Mouse (Mus musculus) MEL (cell line): Measurements from ENCODE around the gene Mus81. TPM values are rescaled to one million over a fixed set of nuclear protein-coding genes. Genes with fewer than 3 reads are reported as not detected.

Source experiments
- DNase-seq: peaks from one replicate; pipeline ENCODE4 v3.0.0; 2011; ENCODE audit warnings: low read depth, low spot score
- H3K27ac ChIP-seq: 2 replicates; pipeline ENCODE4 v1.5.1; 2012; ENCODE audit warnings: low read depth, mild to moderate bottlenecking, control low read depth, low read length, moderate library complexity; ENCODE audit not compliant: control insufficient read depth
- H3K27me3 ChIP-seq, 2 experiments: fragments of 150-350 bp in 1 of 2; sonication (generic) in 1 of 2; 2 replicates each; pipeline ENCODE4 v1.6.1; 2012; ENCODE audit warnings: low read length in 2 of 2, mild to moderate bottlenecking in 2 of 2, improper control_type of control experiment in 1 of 2, moderate library complexity in 1 of 2; ENCODE audit not compliant: insufficient read depth in 2 of 2, control insufficient read depth in 1 of 2
- H3K36me3 ChIP-seq, 2 experiments: 2 replicates each; pipeline ENCODE4 v1.6.1; 2012 to 2014; ENCODE audit warnings: low read length in 2 of 2, improper control_type of control experiment in 1 of 2, inconsistent platforms in 1 of 2, mild to moderate bottlenecking in 1 of 2; ENCODE audit not compliant: insufficient read depth in 2 of 2, control insufficient read depth in 1 of 2
- H3K4me1 ChIP-seq, 2 experiments: fragments of 150-350 bp in 1 of 2; sonication (generic) in 1 of 2; 2 replicates each; pipeline ENCODE4 v1.6.1; 2012; ENCODE audit warnings: low read length in 2 of 2, improper control_type of control experiment in 1 of 2, mild to moderate bottlenecking in 1 of 2; ENCODE audit not compliant: insufficient read depth in 2 of 2, control insufficient read depth in 1 of 2
- H3K4me3 ChIP-seq, 2 experiments: fragments of 150-350 bp in 1 of 2; sonication (generic) in 1 of 2; 2 replicates each; pipeline ENCODE4 v1.5.1; 2012; ENCODE audit warnings: low read depth in 2 of 2, low read length in 2 of 2, mild to moderate bottlenecking in 2 of 2, moderate library complexity in 2 of 2, control low read depth in 1 of 2, improper control_type of control experiment in 1 of 2; ENCODE audit not compliant: control insufficient read depth in 1 of 2, insufficient read depth in 1 of 2
- H3K79me2 ChIP-seq: 2 replicates; pipeline ENCODE4 v1.6.1; 2012; ENCODE audit warnings: mild to moderate bottlenecking, low read length, moderate library complexity; ENCODE audit not compliant: control insufficient read depth, poor library complexity, insufficient read depth
- H3K9ac ChIP-seq: 2 replicates; pipeline ENCODE4 v1.6.1; 2012; ENCODE audit warnings: low read depth, mild to moderate bottlenecking, control low read depth, low read length, moderate library complexity; ENCODE audit not compliant: control insufficient read depth, poor library complexity, severe bottlenecking
- H3K9me3 ChIP-seq: fragments of 150-350 bp; sonication (generic); replicated peaks from 2 replicates; pipeline ENCODE4 v1.6.1; 2012; ENCODE audit warnings: mild to moderate bottlenecking, low read length, improper control_type of control experiment, moderate library complexity; ENCODE audit not compliant: insufficient read depth
- BHLHE40 ChIP-seq: IDR thresholded peaks from 2 replicates; pipeline ENCODE4 v1.6.1; 2012; ENCODE audit warnings: low read depth, mild to moderate bottlenecking, inconsistent platforms, low read length, improper control_type of control experiment, borderline replicate concordance
- CHD2 ChIP-seq: IDR thresholded peaks from 2 replicates; pipeline ENCODE4 v1.6.1; 2011; ENCODE audit warnings: low read length, improper control_type of control experiment
- CTCF ChIP-seq, 3 experiments: IDR thresholded peaks in 2 of 3; conservative IDR thresholded peaks in 1 of 3; 2 replicates each; pipeline ENCODE4 v1.5.1; 2011 to 2012; ENCODE audit warnings: low read length in 3 of 3, low read depth in 2 of 3, mild to moderate bottlenecking in 2 of 3, improper control_type of control experiment in 1 of 3, inconsistent platforms in 1 of 3, mixed read lengths in 1 of 3, moderate library complexity in 1 of 3; ENCODE audit not compliant: control insufficient read depth in 1 of 3, insufficient read depth in 1 of 3, poor library complexity in 1 of 3, severe bottlenecking in 1 of 3
- ELF1 ChIP-seq: IDR thresholded peaks from 2 replicates; pipeline ENCODE4 v1.6.1; 2014; ENCODE audit warnings: low read depth, mild to moderate bottlenecking, inconsistent platforms, low read length, improper control_type of control experiment, moderate library complexity
- EP300 ChIP-seq, 2 experiments: IDR thresholded peaks; 2 replicates each; pipeline ENCODE4 v1.6.1; 2011; ENCODE audit warnings: improper control_type of control experiment in 2 of 2, low read length in 2 of 2, low read depth in 1 of 2, mild to moderate bottlenecking in 1 of 2
- ETS1 ChIP-seq: IDR thresholded peaks from 2 replicates; pipeline ENCODE4 v1.6.1; 2012; ENCODE audit warnings: low read depth, mild to moderate bottlenecking, inconsistent platforms, low read length, improper control_type of control experiment, moderate library complexity
- GABPA ChIP-seq: IDR thresholded peaks from 2 replicates; pipeline ENCODE4 v1.6.1; 2012; ENCODE audit warnings: low read depth, mild to moderate bottlenecking, inconsistent platforms, low read length, improper control_type of control experiment, moderate library complexity
- GATA1 ChIP-seq: IDR thresholded peaks from 2 replicates; pipeline ENCODE4 v1.6.1; 2011; ENCODE audit warnings: low read depth, low read length, improper control_type of control experiment
- HCFC1 ChIP-seq: IDR thresholded peaks from 2 replicates; pipeline ENCODE4 v1.6.1; 2012; ENCODE audit warnings: low read depth, mild to moderate bottlenecking, inconsistent platforms, low read length, improper control_type of control experiment, moderate library complexity
- JUND ChIP-seq: IDR thresholded peaks from 2 replicates; pipeline ENCODE4 v1.6.1; 2011; ENCODE audit warnings: low read depth, mild to moderate bottlenecking, improper control_type of control experiment, low read length
- KAT2A ChIP-seq: conservative IDR thresholded peaks from 2 replicates; pipeline ENCODE4 v1.6.1; 2012; ENCODE audit warnings: low read depth, low read length, improper control_type of control experiment, inconsistent platforms
- MAFK ChIP-seq: IDR thresholded peaks from 2 replicates; pipeline ENCODE4 v1.6.1; 2011; ENCODE audit warnings: low read depth, mild to moderate bottlenecking, low read length, improper control_type of control experiment, borderline replicate concordance
- MAX ChIP-seq: IDR thresholded peaks from 2 replicates; pipeline ENCODE4 v1.6.1; 2011; ENCODE audit warnings: low read length, improper control_type of control experiment
- MYC ChIP-seq: IDR thresholded peaks from 2 replicates; pipeline ENCODE4 v1.6.1; 2011; ENCODE audit warnings: low read depth, mild to moderate bottlenecking, low read length, improper control_type of control experiment, moderate library complexity
- NELFE ChIP-seq: IDR thresholded peaks from 2 replicates; pipeline ENCODE4 v1.6.1; 2011; ENCODE audit warnings: low read depth, low read length, improper control_type of control experiment
- NRF1 ChIP-seq: IDR thresholded peaks from 2 replicates; pipeline ENCODE4 v1.6.1; 2014; ENCODE audit warnings: low read depth, mild to moderate bottlenecking, inconsistent platforms, low read length, improper control_type of control experiment, moderate library complexity; ENCODE audit not compliant: poor library complexity, insufficient read depth, severe bottlenecking
- POLR2A ChIP-seq, 2 experiments: IDR thresholded peaks; 2 replicates each; pipeline ENCODE4 v1.6.1; 2011 to 2012; ENCODE audit warnings: low read length in 2 of 2, mild to moderate bottlenecking in 2 of 2, control low read depth in 1 of 2, improper control_type of control experiment in 1 of 2, low read depth in 1 of 2, moderate library complexity in 1 of 2; ENCODE audit not compliant: control insufficient read depth in 1 of 2, insufficient read depth in 1 of 2, poor library complexity in 1 of 2
- POLR2AphosphoS2 ChIP-seq: IDR thresholded peaks from 2 replicates; pipeline ENCODE4 v1.6.1; 2011; ENCODE audit warnings: low read length, improper control_type of control experiment
- POLR2AphosphoS5 ChIP-seq: IDR thresholded peaks from 2 replicates; pipeline ENCODE4 v1.6.1; 2012; ENCODE audit warnings: low read depth, borderline replicate concordance, mild to moderate bottlenecking, inconsistent platforms, low read length, moderate library complexity, mixed read lengths
- RAD21 ChIP-seq: IDR thresholded peaks from 2 replicates; pipeline ENCODE4 v1.6.1; 2011; ENCODE audit warnings: mild to moderate bottlenecking, low read depth, low read length, improper control_type of control experiment
- SIN3A ChIP-seq: IDR thresholded peaks from 2 replicates; pipeline ENCODE4 v1.6.1; 2012; ENCODE audit warnings: low read length, improper control_type of control experiment, inconsistent platforms
- TAL1 ChIP-seq: IDR thresholded peaks from 2 replicates; pipeline ENCODE4 v1.6.1; 2012; ENCODE audit warnings: mild to moderate bottlenecking, inconsistent platforms, low read length, moderate library complexity, mixed read lengths
- TBP ChIP-seq: IDR thresholded peaks from 2 replicates; pipeline ENCODE4 v1.8.0; 2011; ENCODE audit warnings: low read depth, low read length, improper control_type of control experiment
- USF1 ChIP-seq: IDR thresholded peaks from 2 replicates; pipeline ENCODE4 v1.6.1; 2014; ENCODE audit warnings: low read depth, mild to moderate bottlenecking, inconsistent platforms, low read length, improper control_type of control experiment, moderate library complexity
- USF2 ChIP-seq, 2 experiments: IDR thresholded peaks; 2 replicates each; pipeline ENCODE4 v1.6.1; 2011 to 2012; ENCODE audit warnings: improper control_type of control experiment in 2 of 2, low read length in 2 of 2, borderline replicate concordance in 1 of 2, inconsistent platforms in 1 of 2, low read depth in 1 of 2, mild to moderate bottlenecking in 1 of 2; ENCODE audit not compliant: insufficient read depth in 1 of 2
- ZKSCAN1 ChIP-seq: IDR thresholded peaks from 2 replicates; pipeline ENCODE4 v1.6.1; 2012; ENCODE audit warnings: low read depth, mild to moderate bottlenecking, inconsistent platforms, low read length, improper control_type of control experiment, moderate library complexity
- ZMIZ1 ChIP-seq: IDR thresholded peaks from 2 replicates; pipeline ENCODE4 v1.6.1; 2012; ENCODE audit warnings: low read depth, mild to moderate bottlenecking, inconsistent platforms, low read length, improper control_type of control experiment, moderate library complexity
- polyA plus RNA-seq, 2 experiments: library from polyadenylated mRNA; stranded (reverse) in 1 of 2; unstranded in 1 of 2; fragments of >175 nt in 1 of 2; fragments of >200 nt in 1 of 2; gene quantifications; 2 replicates each; pipeline versions ENCODE4 v1.2.1 to v1.2.4; 2012; ENCODE audit warnings: low replicate concordance in 2 of 2, low read depth in 1 of 2; ENCODE audit not compliant: insufficient read length in 2 of 2, insufficient read depth in 1 of 2, missing spikeins in 1 of 2
- total RNA-seq: library from RNA; depleted of rRNA; stranded (reverse); fragments of 300-350 nt; gene quantifications from 2 replicates; pipeline ENCODE4 v1.2.3, GENCODE M21; 2012

The Mus81 gene
- total and polyA plus RNA-seq, 3 experiments = 38.9 to 50.5 TPM; not detected in 1

- TF ChIP-seq POLR2A (IDR thresholded peaks at IDR 0.05; ENCODE audit: control insufficient read depth in 1 of 2, insufficient read depth in 1 of 2, low read depth in 1 of 2, low read length in 2 of 2, poor library complexity in 1 of 2) (peak; percentile 56 to 93), NRF1 (no peak), USF2 (IDR thresholded peaks at IDR 0.05; ENCODE audit: borderline replicate concordance in 1 of 2, insufficient read depth in 1 of 2, low read depth in 1 of 2, low read length in 2 of 2) (no peak), TAL1 (no peak), POLR2AphosphoS5 (0 out of 2 replicates have a peak, but pooled peaks have one; percentile 65), ELF1 (peak; percentile 79), ZKSCAN1 (no peak), BHLHE40 (no peak), RAD21 (no peak), HCFC1 (peak; percentile 89), TBP (peak; percentile 95), ETS1 (peak; percentile 71), ZMIZ1 (peak; percentile 60; the same call in 1 of the 2 replicates), MAX (peak; percentile 25; the same call in 1 of the 2 replicates), KAT2A (peak; percentile 65; the same call in 1 of the 2 replicates), JUND (no peak), EP300 (IDR thresholded peaks at IDR 0.05; ENCODE audit: low read depth in 1 of 2, low read length in 2 of 2) (peak in 1 of 2 experiments; percentile 31; a peak in 1 of 4 replicates), SIN3A (peak; percentile 57), CHD2 (no peak), MAFK (no peak)
Measured at GRCm38 (mm10) chr19:5488878-5489571, 823 bp upstream of the Mus81 start (continued).

DNA sequence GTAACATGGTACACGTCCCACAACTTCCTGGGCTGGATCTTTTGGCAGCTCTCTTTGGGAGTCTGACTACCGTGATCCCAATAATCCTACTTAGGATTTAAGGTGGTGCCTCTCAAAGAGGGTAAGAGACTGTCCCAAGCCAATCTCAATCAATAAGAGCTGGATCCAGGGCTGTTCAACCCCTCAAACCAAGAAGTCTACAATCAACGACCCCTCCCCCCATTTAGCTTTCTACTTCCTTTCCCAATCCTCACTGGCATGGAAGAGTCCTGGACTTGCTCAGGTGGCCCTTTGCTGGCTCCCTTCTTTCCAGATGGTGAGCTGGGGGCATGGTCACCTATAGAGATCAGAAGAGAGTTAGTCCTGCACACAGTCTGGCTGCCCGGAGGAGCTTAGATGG is 1.4 kb downstream of the Mus81 start:
- H3K36me3 ChIP-seq = peaks cover 0 to 3% of the 10 kb centered on the region in 2 experiments; a peak in 2 of 4 replicates
- peaks cover 0 to 12% of the 10 kb centered on the region in 2 experiments; a peak in 2 of 4 replicates for H3K4me1 ChIP-seq
- no peak overlapping the region for H3K4me3 ChIP-seq
- DNase-seq = no peak
- H3K9ac ChIP-seq = no peak overlapping the region; the same call in 1 of the 2 replicates
- no peak for TF ChIP-seq EP300 (IDR thresholded peaks at IDR 0.05; ENCODE audit: low read depth in 1 of 2, low read length in 2 of 2)
- TF ChIP-seq CHD2 = no peak
- TF ChIP-seq NELFE = no peak
- TF ChIP-seq CTCF (IDR thresholded peaks at IDR 0.05 in 2 of 3, conservative IDR thresholded peaks at IDR 0.05 in 1 of 3; ENCODE audit: control insufficient read depth in 1 of 3, insufficient read depth in 1 of 3, low read depth in 2 of 3, low read length in 3 of 3, poor library complexity in 1 of 3, severe bottlenecking in 1 of 3) = no peak
- no peak for TF ChIP-seq TAL1
- no peak for TF ChIP-seq USF1
- no peak for TF ChIP-seq RAD21
- TF ChIP-seq BHLHE40 = no peak
- TF ChIP-seq GABPA = no peak
- TF ChIP-seq MYC = no peak
- no peak for TF ChIP-seq POLR2AphosphoS2
- TF ChIP-seq TBP = no peak
- no peak for TF ChIP-seq KAT2A
- TF ChIP-seq JUND = no peak
- no peak for TF ChIP-seq GATA1
- no peak for TF ChIP-seq POLR2A (IDR thresholded peaks at IDR 0.05; ENCODE audit: control insufficient read depth in 1 of 2, insufficient read depth in 1 of 2, low read depth in 1 of 2, low read length in 2 of 2, poor library complexity in 1 of 2)
- TF ChIP-seq, all 39 proteins: peak for 0
- no peak overlapping the region for H3K27ac ChIP-seq
- no peaks in the 10 kb centered on the region for H3K27me3 ChIP-seq
- no peaks in the 10 kb centered on the region for H3K9me3 ChIP-seq
- H3K79me2 ChIP-seq = peaks cover 16% of the 10 kb centered on the region
